In the genomic region with DNA sequence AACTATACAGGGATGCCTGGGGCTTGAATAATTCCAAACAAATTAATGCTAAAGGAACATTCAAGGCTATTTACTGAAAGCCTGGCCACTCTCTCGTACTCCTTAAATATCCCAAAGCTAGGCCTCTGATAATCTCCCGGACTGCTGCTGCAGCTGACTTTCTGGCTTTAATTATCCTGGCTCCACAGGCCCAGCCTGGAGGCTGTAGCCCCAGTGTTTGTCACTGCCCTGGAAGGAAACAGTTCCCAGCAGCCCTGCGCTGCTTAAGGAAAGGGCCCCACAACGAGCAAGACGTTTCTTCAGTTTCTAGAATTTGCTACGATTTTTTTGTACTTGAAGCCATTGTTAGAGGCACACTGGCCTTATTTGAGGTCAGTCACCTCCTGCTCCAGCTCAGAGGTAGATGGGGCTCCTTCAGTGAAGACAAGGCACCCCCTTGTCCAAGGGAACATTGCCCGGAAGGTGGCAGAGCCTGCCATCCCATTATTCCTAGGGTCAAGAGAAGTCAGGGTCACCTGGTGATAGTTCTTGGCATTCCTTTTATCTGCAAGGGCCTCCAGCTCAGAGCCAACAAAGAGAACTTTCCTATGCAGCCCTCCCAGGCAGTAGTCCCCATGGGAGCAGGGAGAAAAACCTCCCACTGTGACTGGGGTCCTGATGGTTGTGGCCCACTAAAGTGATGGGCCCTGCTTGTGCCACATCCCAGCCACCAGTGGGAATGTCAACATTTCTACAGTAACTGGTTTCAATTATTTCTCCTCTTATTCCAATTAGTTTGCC, we compare ENCODE assay signal across 17 mouse cellular contexts.
DNase-seq lines count a peak whose midpoint lies in the region; ATAC-seq lines count a peak whose summit lies in the region.
"Had no signal": no experiment of that assay in that cellular context is flagged by ENCODE, and none has a peak within 500 bp of the region (broad histone marks: within the 10 kb centered on the region; RNA-seq: fewer than 3 reads in every experiment).

No protein-coding gene starts in this region.

- peak; percentile 61 for DNase-seq in embryo, embryonic 10 days (ENCODE audit: low spot score)
- DNase-seq in embryo, embryonic 9.5 days (ENCODE audit: extremely low spot score): no peak
- no peak for DNase-seq in heart, adult 8-10 months (ENCODE audit: low spot score)
- peak; percentile 75 for DNase-seq in embryonic facial prominence, embryonic 10.5 days (ENCODE audit: low spot score)
- DNase-seq in limb, embryonic 10.5 days (ENCODE audit: low spot score): peak; percentile 69
- DNase-seq in lung, postnatal 25 days (ENCODE audit: low spot score): no peak
- DNase-seq in forebrain, embryonic 14.5 days (ENCODE audit: low spot score): no peak
- DNase-seq: cerebellum, adult 2 months; kidney, adult 18-20 months; kidney, postnatal 25 days; liver, postnatal 0 days; right cerebral cortex, adult 18-20 months had no signal

- no peak for ATAC-seq in heart, embryonic 14.5 days (ENCODE audit: insufficient number of reproducible peaks, insufficient read depth, low FRiP score, low read depth)
- no peak for ATAC-seq in forebrain, embryonic 14.5 days
- ATAC-seq: liver, postnatal 0 days had no signal

- no peak overlapping the region for H3K4me3 ChIP-seq in heart, embryonic 14.5 days (ENCODE audit: control insufficient read depth in 1 of 2, insufficient read depth in 1 of 2, low read depth in 1 of 2, low read length in 2 of 2)
- no peak overlapping the region for H3K4me3 ChIP-seq in embryonic facial prominence, embryonic 10.5 days
- no peak overlapping the region for H3K4me3 ChIP-seq in limb, embryonic 10.5 days
- H3K4me3 ChIP-seq in forebrain, embryonic 14.5 days (ENCODE audit: low read depth, low read length): no peak overlapping the region
- H3K4me3 ChIP-seq: myocyte had no signal

- H3K27me3 ChIP-seq in heart, embryonic 14.5 days (ENCODE audit: control insufficient read depth, insufficient read depth, low read length): no peaks in the 10 kb centered on the region
- no peaks in the 10 kb centered on the region for H3K27me3 ChIP-seq in embryonic facial prominence, embryonic 10.5 days (replicated peaks; ENCODE audit: low read depth, poor library complexity, severe bottlenecking)
- H3K27me3 ChIP-seq in limb, embryonic 10.5 days (ENCODE audit: low read depth, poor library complexity, severe bottlenecking): no peaks in the 10 kb centered on the region
- no peaks in the 10 kb centered on the region for H3K27me3 ChIP-seq in forebrain, embryonic 14.5 days (replicated peaks; ENCODE audit: control insufficient read depth, insufficient read depth, low read length)
- H3K27me3 ChIP-seq: Patski had no signal

- no peaks in the 10 kb centered on the region for H3K9me3 ChIP-seq in heart, embryonic 14.5 days (ENCODE audit: control insufficient read depth, low read length)
- H3K9me3 ChIP-seq in embryonic facial prominence, embryonic 10.5 days: no peaks in the 10 kb centered on the region
- no peaks in the 10 kb centered on the region for H3K9me3 ChIP-seq in limb, embryonic 10.5 days (replicated peaks)
- no peaks in the 10 kb centered on the region for H3K9me3 ChIP-seq in forebrain, embryonic 14.5 days (replicated peaks; ENCODE audit: control insufficient read depth, low read length)

- H3K4me1 ChIP-seq in heart, embryonic 14.5 days (ENCODE audit: control insufficient read depth in 2 of 2, insufficient read depth in 2 of 2, low read length in 2 of 2): peaks cover 14 to 24% of the 10 kb centered on the region in 2 experiments
- H3K4me1 ChIP-seq in embryonic facial prominence, embryonic 10.5 days: peaks cover 57% of the 10 kb centered on the region
- H3K4me1 ChIP-seq in limb, embryonic 10.5 days: peaks cover 56% of the 10 kb centered on the region
- H3K4me1 ChIP-seq in forebrain, embryonic 14.5 days (ENCODE audit: control insufficient read depth, insufficient read depth, low read length): no peaks in the 10 kb centered on the region

- peak overlapping the region; percentile 39 to 55; a peak in 3 of 4 replicates for H3K27ac ChIP-seq in heart, embryonic 14.5 days (replicated peaks in 1 of 2; ENCODE audit: control insufficient read depth in 1 of 2, insufficient read depth in 1 of 2, low read depth in 2 of 2, low read length in 2 of 2)
- peak overlapping the region; percentile 86 for H3K27ac ChIP-seq in embryonic facial prominence, embryonic 10.5 days (replicated peaks)
- peak overlapping the region; percentile 92 for H3K27ac ChIP-seq in limb, embryonic 10.5 days
- H3K27ac ChIP-seq in forebrain, embryonic 14.5 days (ENCODE audit: low read depth, low read length): no peak overlapping the region
- H3K27ac ChIP-seq: macrophage; stomach, postnatal 0 days had no signal

- 34% methylated on average over 7 of the region's 7 CpGs for WGBS in heart, embryonic 14.5 days
- WGBS in embryonic facial prominence, embryonic 10.5 days: 24% methylated on average over 7 of the region's 7 CpGs
- WGBS in limb, embryonic 10.5 days: 16% methylated on average over 7 of the region's 7 CpGs
- 54% methylated on average over 7 of the region's 7 CpGs for WGBS in forebrain, embryonic 14.5 days

- H3K4me2 ChIP-seq in heart, embryonic 14.5 days (ENCODE audit: low read length): no peak overlapping the region
- H3K4me2 ChIP-seq in forebrain, embryonic 14.5 days (ENCODE audit: low read length): no peak overlapping the region

- H3K9ac ChIP-seq in heart, embryonic 14.5 days (ENCODE audit: low read length): 0 out of 2 replicates have a peak overlapping the region, but pooled peaks have one; percentile 8
- H3K9ac ChIP-seq in forebrain, embryonic 14.5 days (ENCODE audit: low read length): no peak overlapping the region
- H3K9ac ChIP-seq: liver, postnatal 0 days had no signal

- no peaks in the 10 kb centered on the region for H3K36me3 ChIP-seq in heart, embryonic 14.5 days (ENCODE audit: control insufficient read depth, insufficient read depth, low read length)
- H3K36me3 ChIP-seq in embryonic facial prominence, embryonic 10.5 days (replicated peaks): no peaks in the 10 kb centered on the region
- no peaks in the 10 kb centered on the region for H3K36me3 ChIP-seq in limb, embryonic 10.5 days
- H3K36me3 ChIP-seq in forebrain, embryonic 14.5 days (ENCODE audit: control insufficient read depth, insufficient read depth, low read length): no peaks in the 10 kb centered on the region

Comparison
In these comparisons a context has a peak if more than half of its experiments do, and no peak if none do; other contexts are left out.
1. DNase-seq: peak in embryo, embryonic 10 days (single experiment), embryonic facial prominence, embryonic 10.5 days (single experiment) and limb, embryonic 10.5 days (single experiment); none in embryo, embryonic 9.5 days (single experiment), heart, adult 8-10 months (single experiment), lung, postnatal 25 days (single experiment) and forebrain, embryonic 14.5 days (single experiment).